Mouse (Mus musculus) liver, postnatal 0 days (tissue): ENCODE results near the gene Sft2d2. TPM values are rescaled to one million over a fixed set of nuclear protein-coding genes. Genes with fewer than 3 reads are reported as not detected.

ENCODE experiments used
- ATAC-seq: fragments of 200-750 bp; cut with Nextera tagmentation; 2 replicates; pipeline ENCODE4 v1.8.0; 2017; ENCODE audit warnings: mild to moderate bottlenecking, moderate library complexity
- DNase-seq: peaks from one replicate; pipeline ENCODE4 v3.0.0-alpha.2; 2016
- H3K27ac ChIP-seq: fragments of 300-500 bp; sonication (generic); 2 replicates; pipeline ENCODE4 v1.5.1; 2014; ENCODE audit warnings: antibody characterized with exemption, moderate library complexity, mild to moderate bottlenecking, low read depth
- H3K27me3 ChIP-seq: fragments of 300-500 bp; sonication (generic); 2 replicates; pipeline ENCODE4 v1.6.1; 2014; ENCODE audit warnings: low read length, control low read depth, mixed read lengths; ENCODE audit not compliant: insufficient read depth
- H3K36me3 ChIP-seq: fragments of 300-500 bp; sonication (generic); replicated peaks from 2 replicates; pipeline ENCODE4 v1.6.1; 2014; ENCODE audit warnings: mild to moderate bottlenecking, control low read depth, low read length, moderate library complexity, mixed read lengths; ENCODE audit not compliant: insufficient read depth
- H3K4me1 ChIP-seq: fragments of 300-500 bp; sonication (generic); 2 replicates; pipeline ENCODE4 v1.6.1; 2014; ENCODE audit warnings: antibody characterized with exemption, mild to moderate bottlenecking, control low read depth; ENCODE audit not compliant: insufficient read depth
- H3K4me2 ChIP-seq: fragments of 300-500 bp; sonication (generic); 2 replicates; pipeline ENCODE4 v1.6.1; 2014; ENCODE audit warnings: low read depth, mild to moderate bottlenecking, low read length, moderate library complexity, mixed read lengths
- H3K4me3 ChIP-seq: fragments of 300-500 bp; sonication (generic); 2 replicates; pipeline ENCODE4 v1.5.1; 2014; ENCODE audit warnings: low read depth, low read length
- H3K9ac ChIP-seq: fragments of 300-500 bp; sonication (generic); replicated peaks from 2 replicates; pipeline ENCODE4 v1.6.1; 2014; ENCODE audit warnings: mild to moderate bottlenecking, moderate library complexity
- H3K9me3 ChIP-seq: fragments of 300-500 bp; sonication (generic); 2 replicates; pipeline ENCODE4 v1.6.1; 2016; ENCODE audit warnings: mild to moderate bottlenecking, control low read depth, low read length, mixed read lengths
- CTCF ChIP-seq: sonication (generic); IDR thresholded peaks from 2 replicates; pipeline ENCODE4 v1.5.1; 2016; ENCODE audit warnings: antibody characterized with exemption, low read depth
- EP300 ChIP-seq: IDR thresholded peaks from 2 replicates; pipeline ENCODE4 v1.6.1; 2016; ENCODE audit warnings: antibody characterized with exemption, low read depth, mild to moderate bottlenecking
- WGBS: fragments of 180-500 bp; shearing (Covaris S2); extraction: QIAGEN DNeasy Blood & Tissue Kit; methylation state at CpG from one replicate; pipeline ENCODE4 v1.1.7; 2014; ENCODE audit not compliant: insufficient replicate concordance; 5-methylcytosine and 5-hydroxymethylcytosine counted together
- polyA plus RNA-seq: library from polyadenylated mRNA; unstranded; fragments of >200 nt; fragmentation: Nextera tagmentation; extraction: Ambion mirVana; gene quantifications from 2 replicates; pipeline ENCODE4 v1.2.1, GENCODE M21; 2015

Gene Sft2d2
- polyA plus RNA-seq, 1 experiment from 2014 or later, result 8.8 TPM

- H3K36me3 ChIP-seq, result no peaks in the 10 kb centered on the region
- H3K9ac ChIP-seq, result no peak overlapping the region
- ATAC-seq (no peak), DNase-seq (no peak)
- H3K27ac ChIP-seq, result no peak overlapping the region
- H3K4me1 ChIP-seq, result no peaks in the 10 kb centered on the region
- H3K4me2 ChIP-seq, result no peak overlapping the region
- TF ChIP-seq EP300 (no peak), CTCF (no peak)
- 34% methylated on average over 2 of the region's 2 CpGs for WGBS
- H3K27me3 ChIP-seq, result no peaks in the 10 kb centered on the region
- no peak overlapping the region for H3K4me3 ChIP-seq
- no peaks in the 10 kb centered on the region for H3K9me3 ChIP-seq
Measured at GRCm38 (mm10) chr1:165133858-165134257, 60.4 kb downstream of the Sft2d2 start.

GRCm38 (mm10) chr1:165133279-165133678 is 61.0 kb downstream of the Sft2d2 start:
- no peaks in the 10 kb centered on the region for H3K4me1 ChIP-seq
- 58% methylated on average over 5 of the region's 5 CpGs for WGBS
- H3K27ac ChIP-seq, result no peak overlapping the region
- H3K9me3 ChIP-seq, result no peaks in the 10 kb centered on the region
- no peak for DNase-seq
- H3K27me3 ChIP-seq, result no peaks in the 10 kb centered on the region
- no peak for ATAC-seq
- H3K4me2 ChIP-seq, result no peak overlapping the region
- no peak overlapping the region for H3K9ac ChIP-seq
- TF ChIP-seq EP300, result no peak
- no peak for TF ChIP-seq CTCF
- no peak overlapping the region for H3K4me3 ChIP-seq
- H3K36me3 ChIP-seq, result no peaks in the 10 kb centered on the region

GRCm38 (mm10) chr1:165132187-165132877 is 61.9 kb downstream of the Sft2d2 start:
- Histone ChIP-seq H3K9ac (no peak overlapping the region), H3K9me3 (no peaks in the 10 kb centered on the region), H3K4me2 (no peak overlapping the region), H3K4me1 (no peaks in the 10 kb centered on the region), H3K4me3 (no peak overlapping the region), H3K36me3 (no peaks in the 10 kb centered on the region), H3K27me3 (no peaks in the 10 kb centered on the region), H3K27ac (no peak overlapping the region)
- 58% methylated on average over 14 of the region's 14 CpGs for WGBS
- peak; percentile 72 for ATAC-seq
- peak; percentile 86 for DNase-seq
- TF ChIP-seq EP300 (no peak), CTCF (peak; percentile 96)

- H3K27ac ChIP-seq, result no peak overlapping the region
- H3K9me3 ChIP-seq, result no peaks in the 10 kb centered on the region
- DNase-seq, result no peak
- TF ChIP-seq CTCF (no peak), EP300 (no peak)
- no peak overlapping the region for H3K4me2 ChIP-seq
- H3K36me3 ChIP-seq, result no peaks in the 10 kb centered on the region
- no peaks in the 10 kb centered on the region for H3K4me1 ChIP-seq
- H3K27me3 ChIP-seq, result no peaks in the 10 kb centered on the region
- H3K9ac ChIP-seq, result no peak overlapping the region
- no peak overlapping the region for H3K4me3 ChIP-seq
- ATAC-seq, result no peak
- WGBS, result 60% methylated on average over 5 of the region's 5 CpGs
Measured at GRCm38 (mm10) chr1:165129573-165129972, 64.7 kb downstream of the Sft2d2 start.

Other genes with a start within 250 kb of the Sft2d2 start
- gene Tbx19, start 33.7 kb downstream of the Sft2d2 start, polyA plus RNA-seq, result 0.04 and 0.06 TPM in 2 replicates
- 41.3 and 41.4 TPM in 2 replicates for gene Tiprl, start 42.6 kb upstream of the Sft2d2 start, polyA plus RNA-seq
- 0.06 and 0.07 TPM in 2 replicates for gene Gpr161, start 101.4 kb upstream of the Sft2d2 start, polyA plus RNA-seq